Mouse (Mus musculus) ovary, postnatal 10 days (tissue): Measurements from ENCODE around the gene Leng9.
"Not testable (repeated sequence)": the region's sequence is repeated elsewhere in the genome, so short reads cannot be mapped to it uniquely, and the experiment has no call there.

Experiments
- DNase-seq: peaks from one replicate; pipeline ENCODE4 v3.0.0; 2022; ENCODE audit warnings: low spot score

Leng9 gene

GRCm38 (mm10) chr7:4150059-4150541 lies at the start of gene Leng9:
Gene Leng9 (minus strand): TSS chr7:4150374.
- no peak for DNase-seq

DNA sequence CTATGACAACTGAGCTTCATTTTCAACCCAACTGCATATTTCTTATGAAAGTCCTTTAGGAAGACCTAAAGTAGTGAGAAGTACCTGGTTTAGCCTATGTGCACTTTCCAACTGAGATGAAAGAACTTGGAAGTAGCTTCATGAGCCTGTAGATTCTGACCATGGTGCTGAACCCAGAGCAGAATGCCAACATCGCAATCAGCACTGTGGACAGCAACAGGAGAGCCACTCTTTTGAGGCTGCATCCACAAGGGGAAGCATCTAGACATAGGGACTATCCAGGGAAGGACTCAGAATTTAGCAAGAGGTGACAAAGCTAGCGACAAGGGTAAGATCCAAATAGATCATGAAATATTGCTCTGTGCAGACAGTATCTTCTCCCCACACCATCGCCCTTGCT lies 28.3 kb upstream of the Leng9 start:
- peak; percentile 42 for DNase-seq

DNA sequence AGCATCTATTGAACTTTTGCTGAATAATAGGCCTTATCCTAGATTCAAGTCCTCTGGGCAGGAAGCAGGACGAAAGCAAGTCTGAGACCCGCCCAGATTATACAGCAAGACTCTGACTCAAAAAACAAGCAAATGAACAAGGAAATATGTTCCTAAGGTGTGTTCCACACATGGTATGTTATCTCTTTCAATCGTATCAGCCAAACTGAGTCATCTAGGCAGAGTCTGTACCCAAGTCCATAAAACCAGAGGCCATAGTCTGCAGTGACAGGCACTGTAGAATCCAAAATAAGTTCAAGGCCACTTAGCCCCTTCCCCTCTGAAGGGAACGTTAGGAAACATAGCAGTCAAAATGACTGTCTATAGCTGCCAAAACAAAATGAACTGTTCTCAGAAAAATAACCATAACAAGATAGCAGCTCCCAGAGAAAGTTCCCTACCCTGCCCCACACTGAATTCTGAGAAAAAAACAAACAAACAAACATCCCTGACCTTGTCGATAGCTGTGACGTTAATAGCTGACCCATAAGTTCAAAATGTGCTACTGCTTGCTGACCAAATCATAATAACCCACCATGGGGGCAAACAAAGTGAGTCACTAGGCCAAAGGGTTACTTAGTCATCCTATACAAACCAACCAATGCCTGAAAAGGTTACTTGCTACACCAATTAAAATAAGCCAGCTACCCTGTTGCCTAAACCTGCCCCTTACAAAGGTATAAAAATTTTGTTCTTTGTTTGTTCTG lies 20.2 kb upstream of the Leng9 start:
- DNase-seq: no peak

DNA sequence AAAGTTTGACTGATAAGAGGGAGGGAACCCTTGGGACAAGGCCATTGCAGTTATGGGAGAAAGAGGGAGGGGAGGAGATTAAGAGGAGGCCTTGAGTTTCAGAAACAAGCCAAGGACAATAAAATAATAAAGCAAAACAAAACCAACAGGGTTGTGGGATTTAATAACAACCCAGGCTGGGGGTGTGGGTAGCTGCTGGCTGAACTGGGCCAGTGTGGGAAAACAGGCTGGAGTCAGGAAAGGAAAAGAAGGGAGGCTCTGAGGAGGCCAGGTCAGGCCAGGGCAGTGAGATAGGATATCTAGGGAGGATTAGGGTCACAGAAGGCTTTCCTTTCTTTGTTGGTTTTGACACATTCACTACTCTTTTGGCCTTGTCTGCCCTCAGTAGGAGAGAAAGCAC lies 16.9 kb upstream of the Leng9 start:
- DNase-seq: no peak

- no peak for DNase-seq
Observed at GRCm38 (mm10) chr7:4165286-4165685, 15.1 kb upstream of the Leng9 start.

- no peak for DNase-seq
Observed at GRCm38 (mm10) chr7:4164090-4164910, 14.1 kb upstream of the Leng9 start, which contains the start of gene Cdc42ep5. Gene Cdc42ep5 (minus strand): TSS chr7:4164860.

DNA sequence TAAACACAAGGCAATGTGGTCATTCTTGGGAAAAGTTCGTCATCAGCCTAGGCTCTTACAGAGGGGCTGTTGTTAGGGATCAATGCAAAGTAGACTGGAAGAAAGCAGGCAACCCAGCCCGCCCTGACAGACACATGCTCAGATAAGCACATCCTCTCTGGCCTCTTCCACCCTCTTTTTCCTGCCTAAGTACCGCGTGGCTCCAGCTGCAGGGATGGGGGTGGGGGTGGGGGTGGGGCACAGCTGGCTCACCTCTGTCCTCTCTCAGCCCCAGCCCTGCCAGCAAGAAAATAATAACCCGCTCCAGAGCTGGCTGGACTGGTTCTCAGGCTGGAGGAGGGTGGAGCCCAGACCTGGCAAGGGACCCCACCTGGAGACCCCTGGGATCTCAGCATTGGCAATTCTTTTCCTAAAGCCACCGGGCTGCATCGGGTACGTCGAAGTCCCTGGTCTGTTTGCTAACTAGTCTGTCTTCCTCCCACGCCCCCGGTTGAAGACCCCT lies 13.4 kb upstream of the Leng9 start:
- DNase-seq: no peak

DNA sequence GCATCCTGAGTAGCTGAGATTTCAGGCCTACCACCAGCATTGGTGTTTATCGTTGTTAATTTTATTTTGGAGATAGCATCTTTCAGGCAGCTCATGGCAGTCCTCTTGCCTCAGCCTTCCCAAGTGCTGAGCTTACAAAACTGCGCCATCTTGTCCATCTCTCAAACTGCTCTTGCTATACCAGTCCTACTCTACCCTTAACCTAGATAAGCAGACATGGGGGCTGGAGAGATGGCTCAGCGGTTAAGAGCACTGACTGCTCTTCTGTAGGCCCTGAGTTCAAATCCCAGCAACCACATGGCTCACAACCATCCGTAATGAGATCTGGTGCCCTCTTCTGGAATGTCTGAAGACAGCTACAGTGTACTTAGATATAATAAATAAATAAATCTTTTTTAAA lies 11.4 kb upstream of the Leng9 start:
- DNase-seq: not testable (repeated sequence)

GRCm38 (mm10) chr7:4154976-4155375 lies 4.8 kb upstream of the Leng9 start:
- DNase-seq: no peak

GRCm38 (mm10) chr7:4154356-4154755 lies 4.2 kb upstream of the Leng9 start:
- DNase-seq: no peak

DNA sequence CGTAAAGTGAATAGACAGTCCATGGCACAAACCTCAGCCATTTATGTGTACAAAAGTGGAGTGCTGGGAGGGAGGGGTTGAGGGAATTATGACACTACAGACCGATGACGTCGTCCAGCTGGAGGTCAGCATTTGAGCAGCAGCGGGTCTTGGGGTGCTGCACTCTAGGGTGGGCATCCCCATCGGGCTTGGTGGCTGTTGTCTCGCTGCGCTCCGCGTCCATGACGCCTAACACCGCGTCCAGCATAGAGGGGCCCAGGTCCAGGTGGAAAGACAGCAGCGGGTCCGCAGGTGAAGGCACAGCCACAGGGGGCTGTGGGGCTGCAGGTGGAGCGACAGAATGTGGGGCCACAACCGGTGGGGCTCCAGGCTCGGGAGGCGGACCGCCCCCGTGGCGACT lies 1.1 kb upstream of the Leng9 start:
- DNase-seq: no peak

DNA sequence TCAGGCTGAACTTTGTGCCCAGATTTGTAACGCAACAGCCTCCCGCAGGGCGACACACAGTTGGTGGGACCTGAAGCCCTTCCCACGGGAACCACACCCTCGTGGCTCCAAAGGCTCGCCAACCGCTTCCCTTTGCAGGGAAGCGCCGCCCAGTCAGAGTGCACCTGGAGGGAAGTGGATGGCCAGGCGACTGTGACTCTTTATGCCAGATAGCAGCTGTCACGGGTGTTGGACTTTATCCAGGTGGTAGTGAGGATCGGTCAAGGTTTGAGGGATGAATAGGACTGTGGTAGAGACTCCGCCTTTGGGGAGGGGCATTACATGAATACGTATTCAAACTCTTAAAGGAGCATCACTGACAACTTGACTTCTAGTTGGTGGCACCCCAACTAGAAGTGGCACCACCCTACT lies 642 bp upstream of the Leng9 start:
- DNase-seq: no peak

- DNase-seq: peak; percentile 66
Observed at GRCm38 (mm10) chr7:4149209-4150054, 742 bp downstream of the Leng9 start.

GRCm38 (mm10) chr7:4148341-4149208 lies 1.6 kb downstream of the Leng9 start:
- DNase-seq: no peak

GRCm38 (mm10) chr7:4147836-4148235 lies 2.3 kb downstream of the Leng9 start:
- DNase-seq: no peak

DNA sequence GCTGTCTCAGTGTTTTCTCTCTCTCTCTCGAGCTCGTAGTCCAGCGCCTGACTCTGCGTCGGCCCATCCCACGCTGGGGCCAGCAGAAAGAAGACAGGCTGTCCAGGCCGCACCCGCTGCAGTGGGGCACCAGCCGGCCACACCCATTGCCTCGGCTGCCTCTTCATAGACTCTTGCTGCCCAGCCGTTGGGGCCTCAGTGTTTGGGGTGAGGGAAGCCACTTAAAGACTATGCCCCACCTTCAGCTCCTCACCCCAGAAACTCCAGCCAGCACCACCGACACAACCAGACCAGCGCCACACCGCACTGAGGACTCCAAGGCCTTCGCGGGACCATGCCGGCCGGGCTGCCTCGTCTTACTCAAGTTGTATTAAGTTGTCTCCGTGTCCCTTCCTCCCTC lies 2.8 kb downstream of the Leng9 start:
- DNase-seq: no peak

DNA sequence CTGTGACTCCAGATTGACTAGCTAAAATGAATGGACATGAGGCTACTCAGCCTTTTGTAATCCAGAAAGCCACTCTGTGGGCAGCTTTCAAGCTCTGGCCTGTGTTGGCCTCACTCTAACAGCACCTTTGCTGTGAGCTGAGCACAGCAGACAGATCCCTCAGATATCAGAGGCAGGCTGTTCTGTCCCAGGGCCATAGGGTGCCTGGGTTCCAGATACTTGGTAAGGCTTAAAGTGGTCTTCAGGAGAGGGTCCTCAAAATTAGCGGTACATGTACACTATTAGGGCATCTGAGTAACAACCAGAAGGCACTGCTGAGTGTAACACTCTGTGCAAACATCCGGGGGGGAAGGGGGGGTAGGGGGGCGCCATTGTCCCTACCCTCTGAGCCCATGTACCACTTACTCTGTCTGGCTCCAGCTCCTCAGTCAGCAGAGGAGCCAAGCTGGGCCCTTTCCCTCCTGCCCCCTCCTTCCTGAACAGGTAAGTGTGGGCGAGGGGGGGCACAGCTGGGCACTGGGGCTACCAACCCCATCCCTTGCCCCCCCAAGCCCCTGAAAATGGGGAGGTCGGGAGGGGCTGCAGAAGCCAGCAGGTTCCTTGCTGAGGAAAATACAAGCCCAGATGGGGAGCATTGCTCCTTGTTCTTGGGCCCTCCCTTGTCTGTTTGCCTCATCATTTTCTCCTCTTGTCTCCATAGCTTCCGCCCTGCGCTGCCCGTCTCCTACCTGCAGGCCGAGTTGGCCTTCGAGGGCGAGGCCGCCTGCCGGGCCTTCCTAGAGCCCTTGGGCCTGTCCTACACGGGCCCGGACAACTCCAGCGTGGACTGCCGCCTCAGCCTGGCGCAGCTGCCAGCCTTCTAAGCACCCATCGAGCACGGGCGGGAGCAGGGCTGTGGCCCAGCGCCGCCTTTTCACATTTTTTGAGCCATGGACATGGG lies 3.7 kb downstream of the Leng9 start:
- DNase-seq: no peak

- DNase-seq: no peak
Observed at GRCm38 (mm10) chr7:4145552-4146190, 4.5 kb downstream of the Leng9 start.

DNA sequence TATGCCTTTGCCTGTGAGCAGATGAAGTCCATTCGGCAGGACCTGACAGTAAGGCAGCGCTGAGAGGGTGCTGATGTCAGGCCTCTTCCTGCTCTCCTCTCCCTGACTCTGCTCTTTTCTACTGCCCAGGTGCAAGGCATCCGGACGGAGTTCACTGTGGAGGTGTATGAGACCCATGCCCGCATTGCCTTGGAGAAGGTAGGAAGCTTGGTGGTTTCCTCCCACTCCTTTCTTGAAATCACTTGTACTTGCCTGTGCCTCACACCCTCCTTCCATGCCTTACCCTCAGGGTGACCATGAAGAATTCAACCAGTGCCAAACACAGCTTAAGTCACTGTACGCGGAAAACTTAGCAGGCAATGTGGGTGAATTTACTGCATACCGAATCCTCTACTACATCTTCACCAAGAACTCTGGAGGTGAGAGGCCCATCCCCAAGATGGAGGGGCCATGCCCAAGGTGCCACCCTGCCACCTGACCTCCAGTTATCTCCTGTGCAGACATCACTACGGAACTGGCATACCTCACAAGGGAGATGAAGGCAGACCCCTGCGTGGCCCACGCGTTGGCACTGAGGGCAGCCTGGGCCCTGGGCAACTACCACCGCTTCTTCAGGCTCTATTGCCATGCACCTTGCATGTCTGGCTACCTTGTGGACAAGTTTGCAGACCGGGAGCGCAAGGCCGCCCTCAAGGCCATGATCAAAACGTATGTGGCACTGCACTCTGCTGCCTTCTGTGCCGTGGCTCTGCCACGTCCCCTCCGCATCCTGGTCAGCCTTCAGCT lies 5.2 kb downstream of the Leng9 start:
- DNase-seq: no peak
